Mouse (Mus musculus): ENCODE measurements around the gene Nabp1.

GRCm38 (mm10) chr1:51501251-51501650, 23.0 kb upstream of the Nabp1 start:
- TF ChIP-seq CTCF (IDR thresholded peaks at IDR 0.05; ENCODE audit: insufficient read depth, low read length) = no peak
- no peak for TF ChIP-seq POLR2A (IDR thresholded peaks at IDR 0.05; ENCODE audit: borderline replicate concordance, extremely low read depth, low read depth, low read length)
